ENCODE assay signal across 19 mouse cellular contexts in the genomic region with DNA sequence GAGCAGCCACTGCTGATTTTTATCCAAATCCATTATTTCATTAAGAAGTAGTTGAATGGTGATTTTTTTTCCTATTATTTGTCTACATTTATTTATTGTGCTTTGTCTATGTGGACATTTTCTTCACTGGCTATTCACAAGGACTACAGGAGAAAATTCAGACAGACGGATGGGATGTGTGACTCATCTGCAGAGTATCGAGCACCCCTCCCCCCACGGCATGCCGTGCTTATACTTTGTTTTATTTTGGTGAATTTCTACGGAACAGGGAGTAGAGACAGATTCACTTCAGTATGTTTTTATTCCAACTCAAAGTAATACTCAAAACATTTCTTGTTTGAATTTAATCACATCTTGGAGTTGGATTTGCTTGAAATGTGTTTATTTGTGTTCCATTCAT. TPM values are rescaled to one million over a fixed set of nuclear protein-coding genes. Genes with fewer than 3 reads are reported as not detected.
DNase-seq lines count a peak whose midpoint lies in the region; ATAC-seq lines count a peak whose summit lies in the region.
"Had no signal": no experiment of that assay in that cellular context is flagged by ENCODE, and none has a peak within 500 bp of the region (broad histone marks: within the 10 kb centered on the region; RNA-seq: fewer than 3 reads in every experiment).

No protein-coding gene starts in this region.

- H3K9ac ChIP-seq in intestine, embryonic 14.5 days (ENCODE audit: low read length), result no peak overlapping the region
- H3K9ac ChIP-seq in intestine, embryonic 16.5 days (ENCODE audit: low read depth, low read length), result no peak overlapping the region
- no peak overlapping the region for H3K9ac ChIP-seq in neural tube, embryonic 15.5 days (replicated peaks)
- H3K9ac ChIP-seq: embryonic facial prominence, embryonic 13.5 days; hindbrain, embryonic 13.5 days; intestine, embryonic 15.5 days; kidney, embryonic 15.5 days; limb, embryonic 12.5 days; liver, embryonic 14.5 days had no signal

- 44% methylated on average over 5 of the region's 5 CpGs for WGBS in intestine, embryonic 14.5 days
- 61% methylated on average over 5 of the region's 5 CpGs for WGBS in intestine, embryonic 16.5 days
- WGBS in neural tube, embryonic 15.5 days, result 86% methylated on average over 5 of the region's 5 CpGs

- H3K36me3 ChIP-seq in intestine, embryonic 14.5 days (ENCODE audit: control insufficient read depth, insufficient read depth, low read length), result no peaks in the 10 kb centered on the region
- no peaks in the 10 kb centered on the region for H3K36me3 ChIP-seq in intestine, embryonic 16.5 days (ENCODE audit: control insufficient read depth, insufficient read depth, low read length)
- no peaks in the 10 kb centered on the region for H3K36me3 ChIP-seq in neural tube, embryonic 15.5 days
- H3K36me3 ChIP-seq: embryonic facial prominence, embryonic 13.5 days; hindbrain, embryonic 13.5 days; intestine, embryonic 15.5 days; kidney, embryonic 15.5 days; limb, embryonic 12.5 days had no signal

- H3K4me2 ChIP-seq in intestine, embryonic 14.5 days (ENCODE audit: low read length), result no peak overlapping the region
- H3K4me2 ChIP-seq in intestine, embryonic 16.5 days (ENCODE audit: low read depth, low read length), result no peak overlapping the region
- H3K4me2 ChIP-seq in neural tube, embryonic 15.5 days, result no peak overlapping the region
- H3K4me2 ChIP-seq: embryonic facial prominence, embryonic 13.5 days; hindbrain, embryonic 13.5 days; intestine, embryonic 15.5 days; kidney, embryonic 15.5 days; limb, embryonic 12.5 days had no signal

- peak; percentile 44 for DNase-seq in intestine, embryonic 14.5 days (ENCODE audit: low spot score)
- peak; percentile 6 for DNase-seq in neural tube, embryonic 10.5 days (ENCODE audit: extremely low spot score, low spot score)
- DNase-seq in NIH3T3 (ENCODE audit: low read depth), result peak; percentile 57
- DNase-seq in brain, adult 2 months (ENCODE audit: low read depth, low spot score), result peak; percentile 13
- no peak for DNase-seq in MN1 (ENCODE audit: low spot score)
- DNase-seq: cerebellum, adult 9-10 months; gastrocnemius, postnatal 14 days; heart, postnatal 10 days; midbrain, embryonic 14.5 days; thymus, adult 18-20 months had no signal

- peaks cover 6% of the 10 kb centered on the region for H3K4me1 ChIP-seq in intestine, embryonic 14.5 days (replicated peaks; ENCODE audit: control insufficient read depth, insufficient read depth, low read length)
- H3K4me1 ChIP-seq in intestine, embryonic 16.5 days (ENCODE audit: control insufficient read depth, insufficient read depth, low read length), result no peaks in the 10 kb centered on the region
- no peaks in the 10 kb centered on the region for H3K4me1 ChIP-seq in neural tube, embryonic 15.5 days
- H3K4me1 ChIP-seq: hindbrain, embryonic 13.5 days; intestine, embryonic 15.5 days; kidney, embryonic 15.5 days; limb, embryonic 12.5 days had no signal

- no peaks in the 10 kb centered on the region for H3K9me3 ChIP-seq in intestine, embryonic 14.5 days (ENCODE audit: control insufficient read depth, low read length)
- H3K9me3 ChIP-seq in intestine, embryonic 16.5 days (ENCODE audit: control insufficient read depth, low read length), result no peaks in the 10 kb centered on the region
- H3K9me3 ChIP-seq in neural tube, embryonic 15.5 days (replicated peaks), result no peaks in the 10 kb centered on the region
- H3K9me3 ChIP-seq: embryonic facial prominence, embryonic 13.5 days; hindbrain, embryonic 13.5 days; intestine, embryonic 15.5 days; kidney, embryonic 15.5 days; limb, embryonic 12.5 days had no signal

- H3K27me3 ChIP-seq in intestine, embryonic 14.5 days (replicated peaks; ENCODE audit: control insufficient read depth, insufficient read depth, low read length), result no peaks in the 10 kb centered on the region
- no peaks in the 10 kb centered on the region for H3K27me3 ChIP-seq in intestine, embryonic 16.5 days (replicated peaks; ENCODE audit: control insufficient read depth, insufficient read depth, low read length)
- no peaks in the 10 kb centered on the region for H3K27me3 ChIP-seq in neural tube, embryonic 15.5 days (replicated peaks)
- H3K27me3 ChIP-seq: embryonic facial prominence, embryonic 13.5 days; hindbrain, embryonic 13.5 days; intestine, embryonic 15.5 days; kidney, embryonic 15.5 days; limb, embryonic 12.5 days had no signal

- H3K4me3 ChIP-seq in intestine, embryonic 14.5 days (ENCODE audit: low read depth, low read length), result no peak overlapping the region
- no peak overlapping the region for H3K4me3 ChIP-seq in intestine, embryonic 16.5 days (ENCODE audit: low read length)
- H3K4me3 ChIP-seq in neural tube, embryonic 15.5 days (replicated peaks), result no peak overlapping the region
- H3K4me3 ChIP-seq: embryonic facial prominence, embryonic 13.5 days; hindbrain, embryonic 13.5 days; intestine, embryonic 15.5 days; kidney, embryonic 15.5 days; limb, embryonic 12.5 days had no signal

- ATAC-seq in intestine, embryonic 14.5 days (replicated peaks; ENCODE audit: low FRiP score, low TSS enrichment, low read depth), result no peak
- ATAC-seq in intestine, embryonic 16.5 days, result no peak
- no peak for ATAC-seq in neural tube, embryonic 15.5 days (ENCODE audit: low FRiP score)
- ATAC-seq: intestine, embryonic 15.5 days had no signal

- no peak overlapping the region for H3K27ac ChIP-seq in intestine, embryonic 14.5 days (ENCODE audit: low read depth)
- H3K27ac ChIP-seq in intestine, embryonic 16.5 days (ENCODE audit: low read length), result no peak overlapping the region
- H3K27ac ChIP-seq in neural tube, embryonic 15.5 days (replicated peaks), result no peak overlapping the region
- H3K27ac ChIP-seq: embryonic facial prominence, embryonic 13.5 days; hindbrain, embryonic 13.5 days; intestine, embryonic 15.5 days; kidney, embryonic 15.5 days; limb, embryonic 12.5 days; liver, embryonic 14.5 days; macrophage had no signal

RNA-seq across cellular contexts. Expression of a gene that starts 49.4 kb away (rescaled TPM):
- 14.8 and 18.7 TPM in 2 replicates for polyA plus RNA-seq in intestine, embryonic 14.5 days (2014; fragmentation: Nextera tagmentation; extraction: Ambion mirVana)
- polyA plus RNA-seq in intestine, embryonic 16.5 days (2015; fragmentation: Nextera tagmentation; extraction: Ambion mirVana), result 13.1 and 14.7 TPM in 2 replicates
- polyA plus RNA-seq in neural tube, embryonic 15.5 days (2015; fragmentation: Nextera tagmentation; extraction: Ambion mirVana), result 10.2 and 11.3 TPM in 2 replicates
